Mouse (Mus musculus) left cerebral cortex, postnatal 36 days (tissue): ENCODE data around the gene Slc17a9. TPM values are rescaled to one million over a fixed set of nuclear protein-coding genes. Genes with fewer than 3 reads are reported as not detected.

ENCODE experiments used
- DNase-seq, 2 experiments: peaks; one replicate each; pipeline ENCODE4 v3.0.0; 2021 to 2022; ENCODE audit warnings: low spot score in 2 of 2, mixed read lengths in 1 of 2
- intact Hi-C: fragments of 180-260 bp; cut with DNase I; formaldehyde crosslinking; loops from one replicate; pipeline ENCODE4 v1.15.1; 2025
- total RNA-seq, 2 experiments: library from RNA; stranded (reverse); gene quantifications; 2 replicates each; pipeline ENCODE4 v1.2.3; 2021

Slc17a9 gene
- total RNA-seq, 2 experiments from 2014 or later, result 0.27 to 0.39 TPM

- DNase-seq, result no peak
- intact Hi-C loops, result no loop called here
Observed at GRCm38 (mm10) chr2:180743321-180743720, 18.3 kb downstream of the Slc17a9 start.

- intact Hi-C loops, result loop anchor here (1.0 to 5.0 kb wide), 4 partner anchors 37 to 163 kb away; no protein-coding TSS in a partner anchor
- DNase-seq, result peak; percentile 83 to 84
Observed at GRCm38 (mm10) chr2:180745248-180745927, 20.3 kb downstream of the Slc17a9 start.

DNA sequence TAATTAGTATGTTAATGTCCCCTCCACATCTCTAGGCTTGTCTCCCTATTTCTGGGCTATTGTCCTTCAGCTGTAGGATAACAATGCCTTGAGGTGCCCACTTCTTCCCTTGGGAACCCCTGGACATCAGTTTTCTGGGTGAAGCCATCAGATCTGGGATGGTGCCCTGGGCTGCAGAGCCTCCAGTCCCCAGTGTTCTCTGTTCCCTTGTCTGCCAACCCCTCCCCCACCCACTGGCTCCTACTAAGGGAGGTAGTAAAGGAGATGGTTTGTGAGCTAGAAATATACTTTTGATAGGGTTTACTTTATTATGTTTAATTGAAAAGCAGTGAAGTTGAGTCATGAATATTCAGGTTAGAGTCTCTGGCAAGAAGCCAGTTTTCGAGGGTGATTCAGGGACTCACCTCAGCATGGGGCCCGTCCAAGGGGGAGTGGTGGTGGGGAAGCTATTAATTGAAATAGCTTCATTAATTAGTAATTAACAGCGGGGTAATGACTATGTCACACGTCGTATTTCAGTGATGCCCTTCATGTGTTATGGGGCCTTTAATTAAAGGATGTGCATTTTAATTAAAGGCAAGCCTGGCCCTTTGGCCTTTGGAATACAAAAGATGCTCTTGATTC, 21.6 kb downstream of the Slc17a9 start:
- intact Hi-C loops, result loop anchor here (5.0 kb wide), 3 partner anchors 36 to 89 kb away; no protein-coding TSS in a partner anchor

GRCm38 (mm10) chr2:180748904-180749303, 23.8 kb downstream of the Slc17a9 start:
- DNase-seq, result no peak
- intact Hi-C loops, result loop anchor here (5.0 kb wide), 3 partner anchors 33 to 92 kb away; no protein-coding TSS in a partner anchor

More for the DNA sequence above, 21.6 kb downstream of the Slc17a9 start:
- no peak for DNase-seq

GRCm38 (mm10) chr2:180754976-180755688, 30.1 kb downstream of the Slc17a9 start:
- intact Hi-C loops, result no loop called here

GRCm38 (mm10) chr2:180755896-180756295, 30.8 kb downstream of the Slc17a9 start:
- intact Hi-C loops, result no loop called here
- no peak for DNase-seq

More at GRCm38 (mm10) chr2:180754976-180755688, 30.1 kb downstream of the Slc17a9 start:
- DNase-seq, result no peak

DNA sequence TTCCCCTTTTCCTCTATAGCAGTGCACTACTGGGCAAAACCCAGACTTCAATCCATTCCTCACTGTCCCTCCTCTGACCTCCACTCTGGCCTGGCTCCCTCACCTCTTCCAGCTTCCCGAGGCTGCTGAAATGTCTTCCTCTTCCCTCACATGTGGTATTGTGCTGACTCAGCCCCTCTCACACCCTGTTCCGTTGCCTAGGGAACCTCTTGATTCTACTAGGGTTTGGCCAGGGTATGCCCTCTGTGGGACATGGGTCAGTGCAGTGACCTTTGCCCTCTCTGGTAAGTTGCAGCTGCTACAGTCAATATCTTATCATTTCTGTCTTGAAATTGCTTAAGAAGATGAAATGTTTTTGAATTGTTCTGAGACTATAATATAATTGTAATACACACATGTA, 31.7 kb downstream of the Slc17a9 start:
- DNase-seq, result no peak
- intact Hi-C loops, result no loop called here

DNA sequence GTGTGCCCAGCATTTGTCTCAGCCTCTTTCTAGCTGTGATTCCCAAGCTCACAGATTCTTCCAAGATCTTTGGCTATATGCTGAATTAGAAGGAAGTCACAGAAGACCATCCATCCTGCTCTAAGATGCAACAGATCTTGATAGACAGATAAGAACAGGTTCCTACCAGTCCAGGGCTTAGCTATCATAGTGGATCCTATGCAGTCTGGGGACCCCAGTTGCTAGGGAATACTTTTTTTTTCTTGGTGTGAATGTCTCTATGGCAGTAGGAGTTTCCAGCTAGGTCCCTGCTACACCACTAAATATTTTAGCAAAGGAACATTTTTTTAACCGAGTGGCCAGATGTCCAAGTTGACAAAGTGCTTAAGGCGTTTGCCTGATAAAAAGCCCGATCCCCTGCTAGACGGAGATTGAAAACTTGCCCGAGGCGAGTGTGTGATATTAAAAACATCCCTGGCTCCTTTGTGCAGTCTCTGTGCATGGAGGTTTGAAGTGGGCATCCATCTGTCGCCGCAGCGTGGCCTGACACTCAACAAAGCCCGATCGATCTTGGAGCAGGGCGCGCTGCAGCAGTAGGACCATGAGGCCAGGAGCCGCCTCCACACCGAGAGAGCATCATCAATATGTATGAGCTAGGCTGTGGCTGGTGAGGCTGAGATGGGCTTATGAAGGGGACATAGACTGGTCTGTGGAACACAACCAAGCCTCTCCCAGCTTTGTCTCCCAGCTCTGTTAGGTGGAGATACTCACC, 33.6 kb downstream of the Slc17a9 start:
- DNase-seq, result no peak
- intact Hi-C loops, result no loop called here

GRCm38 (mm10) chr2:180764986-180765385, 39.9 kb downstream of the Slc17a9 start:
- DNase-seq, result no peak
- intact Hi-C loops, result no loop called here

- DNase-seq, result no peak
- intact Hi-C loops, result no loop called here
Observed at GRCm38 (mm10) chr2:180765713-180766112, 40.6 kb downstream of the Slc17a9 start.

- intact Hi-C loops, result loop anchor here (10.0 kb wide), 1 partner anchor 310 kb away; no protein-coding TSS in a partner anchor
- no peak for DNase-seq
Observed at GRCm38 (mm10) chr2:180775223-180775622, 50.2 kb downstream of the Slc17a9 start.

GRCm38 (mm10) chr2:180775641-180776040, 50.6 kb downstream of the Slc17a9 start:
- no peak for DNase-seq
- intact Hi-C loops, result loop anchor here (10.0 kb wide), 1 partner anchor 311 kb away; no protein-coding TSS in a partner anchor

DNA sequence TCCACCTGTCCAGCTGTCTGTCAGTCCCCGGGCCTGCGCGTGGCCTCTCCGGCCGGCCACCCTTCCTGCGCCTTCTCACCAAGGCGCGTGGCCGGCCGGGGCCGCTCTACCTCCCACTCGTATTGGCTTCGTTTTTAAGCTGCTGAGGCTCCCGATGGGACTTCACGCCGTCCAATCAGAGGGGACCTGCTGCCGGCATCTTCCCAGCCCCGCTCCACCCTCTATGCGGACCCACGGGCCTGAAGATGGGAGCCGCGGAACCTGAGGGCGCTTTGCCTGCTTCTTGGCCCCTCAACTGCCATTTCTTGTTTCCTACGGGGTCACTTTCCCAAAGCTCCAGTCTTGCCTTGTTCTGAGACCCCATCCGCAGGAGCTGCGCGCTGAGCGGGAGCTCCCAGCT, 51.7 kb downstream of the Slc17a9 start, which contains the start of gene Bhlhe23:
Gene Bhlhe23 (minus strand): TSS at position 108 of the 400 bp plus-strand sequence.
- no peak for DNase-seq
- intact Hi-C loops, result loop anchor here (10.0 kb wide), 1 partner anchor 312 kb away; no protein-coding TSS in a partner anchor

- intact Hi-C loops, result loop anchor here (2.0 to 10.0 kb wide), 3 partner anchors 32 to 315 kb away; no protein-coding TSS in a partner anchor
- DNase-seq, result peak; percentile 47 to 58
Observed at GRCm38 (mm10) chr2:180779226-180780104, 54.4 kb downstream of the Slc17a9 start.

DNA sequence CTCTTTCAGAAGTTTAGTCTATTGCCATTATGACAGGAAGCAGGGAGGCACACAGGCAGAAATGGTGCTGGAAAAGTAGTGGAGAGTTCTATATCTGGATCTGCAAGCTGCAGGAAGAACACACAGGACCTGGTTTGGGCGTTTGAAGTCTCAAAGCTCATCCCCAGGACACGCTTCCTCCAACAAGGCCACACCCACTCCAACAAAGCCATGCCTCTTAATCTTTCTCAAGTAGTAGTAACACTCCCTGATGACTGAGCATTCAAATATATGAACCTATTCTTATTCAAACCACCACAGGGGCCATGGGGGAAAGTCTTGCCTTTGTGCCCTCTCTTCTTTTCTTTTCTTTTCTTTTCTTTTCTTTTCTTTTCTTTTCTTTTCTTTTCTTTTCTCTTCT, 55.2 kb downstream of the Slc17a9 start:
- intact Hi-C loops, result loop anchor here (5.0 kb wide), 1 partner anchor 33 kb away; no protein-coding TSS in a partner anchor

DNA sequence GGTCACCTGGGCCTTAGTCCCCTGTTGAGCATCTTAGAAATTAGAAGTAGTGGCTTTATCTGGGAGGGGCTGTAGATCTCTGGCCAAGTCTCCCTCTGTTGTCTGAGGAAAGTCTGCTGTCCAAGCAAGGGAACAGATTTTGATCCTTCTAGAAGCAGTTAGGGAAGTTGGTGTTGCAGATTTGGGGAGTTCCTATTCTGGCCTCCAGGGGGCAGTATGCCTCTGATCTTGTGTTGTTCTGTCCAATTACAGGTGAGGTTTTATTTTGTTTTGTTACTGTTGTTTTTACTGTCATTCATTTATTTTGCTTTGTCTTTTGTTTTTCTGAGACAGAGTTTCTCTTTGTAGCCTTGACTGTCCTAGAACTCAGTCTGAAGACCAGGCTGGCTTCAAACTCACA, 61.7 kb downstream of the Slc17a9 start:
- intact Hi-C loops, result loop anchor here (5.0 kb wide), 1 partner anchor 116 kb away; no protein-coding TSS in a partner anchor
- peak in 1 of 2 experiments; percentile 33 for DNase-seq

More for the DNA sequence above, 55.2 kb downstream of the Slc17a9 start:
- no peak for DNase-seq

GRCm38 (mm10) chr2:180787566-180788232, 62.6 kb downstream of the Slc17a9 start:
- no peak for DNase-seq
- intact Hi-C loops, result loop anchor here (5.0 kb wide), 1 partner anchor 115 kb away; no protein-coding TSS in a partner anchor
